Mouse (Mus musculus) inflammation-experienced regulatory T-cells, adult 6 months (primary cell): Measurements from ENCODE around the gene Fntb. TPM values are rescaled to one million over a fixed set of nuclear protein-coding genes. Genes with fewer than 3 reads are reported as not detected.

Experiments
- ATAC-seq: one replicate; pipeline ENCODE4 v1.8.0; 2017
- polyA plus RNA-seq, 3 experiments: library from polyadenylated mRNA; unstranded; fragments of 100-300 nt; shearing (Covaris generic); gene quantifications; one replicate each; pipeline ENCODE4 v1.2.1; 2017

Fntb gene
- polyA plus RNA-seq, 3 experiments from 2014 or later = 10.6 to 28.4 (median 16.2) TPM

- ATAC-seq = no peak
Measured at GRCm38 (mm10) chr12:76796938-76797539, 31.6 kb downstream of the Fntb start.

GRCm38 (mm10) chr12:76798008-76798720, 32.8 kb downstream of the Fntb start:
- no peak for ATAC-seq

- no peak for ATAC-seq
Measured at GRCm38 (mm10) chr12:76803028-76803427, 37.6 kb downstream of the Fntb start.

GRCm38 (mm10) chr12:76803700-76804252, 38.4 kb downstream of the Fntb start:
- ATAC-seq = peak; percentile 71

GRCm38 (mm10) chr12:76805056-76805811, 39.8 kb downstream of the Fntb start:
- ATAC-seq = no peak

- no peak for ATAC-seq
Measured at GRCm38 (mm10) chr12:76807796-76808195, 42.4 kb downstream of the Fntb start.

GRCm38 (mm10) chr12:76810491-76810890, 45.1 kb downstream of the Fntb start:
- no peak for ATAC-seq

GRCm38 (mm10) chr12:76811006-76811405, 45.6 kb downstream of the Fntb start:
- ATAC-seq = no peak

- no peak for ATAC-seq
Measured at GRCm38 (mm10) chr12:76813543-76813942, 48.2 kb downstream of the Fntb start.

- no peak for ATAC-seq
Measured at GRCm38 (mm10) chr12:76814120-76814519, 48.7 kb downstream of the Fntb start.

GRCm38 (mm10) chr12:76816720-76817119, 51.3 kb downstream of the Fntb start:
- no peak for ATAC-seq

- ATAC-seq = no peak
Measured at GRCm38 (mm10) chr12:76817176-76817575, 51.8 kb downstream of the Fntb start.

- ATAC-seq = no peak
Measured at GRCm38 (mm10) chr12:76818120-76818519, 52.7 kb downstream of the Fntb start.

GRCm38 (mm10) chr12:76818908-76819307, 53.5 kb downstream of the Fntb start:
- ATAC-seq = no peak

GRCm38 (mm10) chr12:76819816-76820215, 54.4 kb downstream of the Fntb start:
- no peak for ATAC-seq

GRCm38 (mm10) chr12:76820615-76821014, 55.2 kb downstream of the Fntb start:
- ATAC-seq = no peak

GRCm38 (mm10) chr12:76822002-76822650, 56.7 kb downstream of the Fntb start:
- ATAC-seq = peak; percentile 17

GRCm38 (mm10) chr12:76822651-76823041, 57.3 kb downstream of the Fntb start, which contains the start of gene Rab15:
Rab15 (minus strand) TSS chr12:76822908.
- no peak for ATAC-seq

GRCm38 (mm10) chr12:76825283-76825682, 59.9 kb downstream of the Fntb start:
- no peak for ATAC-seq

GRCm38 (mm10) chr12:76832704-76833103, 67.3 kb downstream of the Fntb start:
- ATAC-seq = no peak

- ATAC-seq = peak; percentile 95
Measured at GRCm38 (mm10) chr12:76837101-76837843, 71.9 kb downstream of the Fntb start.
